Mouse (Mus musculus): ENCODE results near the gene Fam126a. TPM values are rescaled to one million over a fixed set of nuclear protein-coding genes. Genes with fewer than 3 reads are reported as not detected.
A peak's percentile ranks its signal among the peaks of the same experiment; 100 is the strongest.

Gene Fam126a
- polyA plus RNA-seq (2012; rRNA removed) = 20.8 and 21.9 TPM in 2 replicates

GRCm38 (mm10) chr5:24030579-24030969 lies at the start of gene Fam126a:
TSS of gene Fam126a (minus strand) at chr5:24030690.
- peak; percentile 90 to 93 for DNase-seq (ENCODE audit: extremely low spot score in 1 of 2, low spot score in 1 of 2)

DNA sequence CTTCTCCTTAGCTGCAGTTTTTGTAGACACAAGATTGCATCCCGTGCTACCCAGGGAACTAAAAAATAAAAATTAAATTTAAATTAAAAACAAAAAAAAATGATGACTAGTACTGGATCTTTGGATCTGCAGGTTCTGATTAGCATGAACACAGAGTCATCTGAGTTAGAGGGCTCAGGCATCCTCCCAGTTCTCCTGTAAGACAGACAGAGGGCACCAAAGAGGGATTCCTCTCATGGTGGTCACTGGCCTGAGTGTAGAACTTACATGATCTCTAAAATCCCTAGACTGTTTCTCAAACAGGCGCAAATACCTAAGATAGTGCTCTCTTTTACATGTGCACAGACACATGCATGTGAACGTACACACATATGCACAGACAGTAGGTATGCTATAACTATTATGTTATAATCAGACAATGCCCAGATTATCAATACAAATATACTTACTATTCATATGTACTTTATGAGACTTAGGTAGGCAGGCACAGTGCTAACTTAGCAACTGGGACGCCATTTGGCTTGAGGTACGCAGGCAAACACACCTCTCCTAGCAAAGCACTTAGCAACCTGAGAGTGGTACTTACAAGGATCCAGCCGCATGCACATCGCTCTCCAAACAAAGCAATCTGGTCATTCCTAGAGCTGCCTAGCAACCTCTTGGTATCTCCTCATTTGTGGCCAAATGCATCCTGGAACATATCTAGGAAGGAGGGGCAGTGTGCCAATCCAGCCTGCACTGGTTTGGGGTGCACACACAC lies 48.1 kb upstream of the Fam126a start:
- no peak for DNase-seq (ENCODE audit: extremely low spot score in 1 of 2, low spot score in 1 of 2)

- DNase-seq (ENCODE audit: extremely low spot score in 1 of 2, low spot score in 1 of 2) = no peak
Measured at GRCm38 (mm10) chr5:24077739-24078306, 47.3 kb upstream of the Fam126a start.

DNA sequence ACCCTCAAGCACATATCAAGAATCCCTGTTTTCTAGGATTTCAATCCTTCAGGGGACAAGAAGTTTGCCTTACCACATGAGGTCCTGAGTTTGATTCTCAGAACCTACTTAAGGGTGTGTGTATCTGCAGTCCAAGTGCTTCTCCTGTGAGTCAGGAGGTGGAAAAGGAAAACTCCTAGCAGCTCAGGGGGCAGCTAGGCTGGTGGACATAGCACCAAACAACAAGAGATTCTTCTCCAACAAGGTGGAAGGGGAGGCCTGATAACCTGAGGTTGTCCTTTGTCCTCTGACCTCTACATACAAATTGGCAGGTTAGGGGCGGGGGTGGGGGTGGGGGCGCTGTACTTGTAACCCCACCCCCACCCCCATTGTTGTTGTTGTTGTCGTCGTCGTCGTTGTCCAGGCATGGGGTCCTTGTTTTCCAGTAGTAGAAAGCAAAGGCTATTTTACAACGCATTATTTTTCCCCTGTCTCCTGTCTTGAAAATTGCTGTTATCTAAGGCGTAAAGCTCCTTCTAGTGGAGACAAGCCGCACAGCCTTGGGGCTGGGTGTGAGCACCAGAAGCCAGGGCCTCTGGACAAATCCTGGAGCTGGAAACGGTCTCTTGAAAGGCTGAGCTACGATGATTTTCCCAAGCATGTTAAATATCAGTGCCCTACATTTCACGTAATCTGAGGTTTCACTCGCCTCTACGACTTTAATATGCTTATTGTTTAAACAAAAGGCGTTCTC lies 46.7 kb upstream of the Fam126a start:
- DNase-seq (ENCODE audit: extremely low spot score in 1 of 2, low spot score in 1 of 2) = peak; percentile 52 to 79

GRCm38 (mm10) chr5:24072031-24072430 lies 41.5 kb upstream of the Fam126a start:
- no peak for DNase-seq (ENCODE audit: extremely low spot score in 1 of 2, low spot score in 1 of 2)

- DNase-seq (ENCODE audit: extremely low spot score in 1 of 2, low spot score in 1 of 2) = no peak
Measured at GRCm38 (mm10) chr5:24068955-24069354, 38.5 kb upstream of the Fam126a start.

DNA sequence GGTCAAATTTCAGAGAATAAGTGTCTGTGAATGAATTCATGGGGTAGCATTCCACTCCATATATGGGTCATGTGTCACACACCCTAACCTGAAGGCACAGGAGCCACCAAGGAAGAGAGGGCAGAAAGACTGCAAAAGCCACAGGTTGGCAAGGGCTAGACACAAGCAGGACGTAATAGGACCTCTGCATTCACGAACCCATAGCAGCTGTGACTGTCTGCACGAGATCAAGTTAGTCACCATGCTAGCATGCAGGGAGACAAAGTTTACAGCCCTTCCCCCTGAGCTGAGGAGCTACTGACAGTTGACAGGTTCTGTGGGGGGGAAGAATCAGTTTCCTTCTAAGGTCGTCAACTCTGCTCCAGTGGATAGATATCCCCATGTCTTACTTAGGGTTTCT lies 33.1 kb upstream of the Fam126a start:
- DNase-seq (ENCODE audit: extremely low spot score in 1 of 2, low spot score in 1 of 2) = no peak

DNA sequence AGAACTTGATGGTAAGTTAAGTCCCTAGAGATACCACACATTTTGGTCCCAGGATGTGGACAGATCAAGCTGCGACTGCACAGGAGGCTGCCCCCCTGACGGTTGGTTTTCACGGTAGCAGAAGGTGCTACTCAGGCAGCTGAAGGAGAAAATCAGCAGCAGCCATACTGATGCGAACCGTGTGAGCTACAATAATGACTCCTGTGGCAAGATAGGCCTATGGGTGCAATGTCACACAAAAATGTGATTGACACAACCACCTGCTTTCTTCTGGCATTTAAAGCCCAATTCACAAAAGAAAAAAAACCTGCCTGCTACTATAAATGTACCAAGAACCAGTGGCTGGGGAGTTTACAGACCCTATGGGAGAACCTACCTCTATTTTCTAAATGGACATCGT lies 32.5 kb upstream of the Fam126a start:
- DNase-seq (ENCODE audit: extremely low spot score in 1 of 2, low spot score in 1 of 2) = no peak

DNA sequence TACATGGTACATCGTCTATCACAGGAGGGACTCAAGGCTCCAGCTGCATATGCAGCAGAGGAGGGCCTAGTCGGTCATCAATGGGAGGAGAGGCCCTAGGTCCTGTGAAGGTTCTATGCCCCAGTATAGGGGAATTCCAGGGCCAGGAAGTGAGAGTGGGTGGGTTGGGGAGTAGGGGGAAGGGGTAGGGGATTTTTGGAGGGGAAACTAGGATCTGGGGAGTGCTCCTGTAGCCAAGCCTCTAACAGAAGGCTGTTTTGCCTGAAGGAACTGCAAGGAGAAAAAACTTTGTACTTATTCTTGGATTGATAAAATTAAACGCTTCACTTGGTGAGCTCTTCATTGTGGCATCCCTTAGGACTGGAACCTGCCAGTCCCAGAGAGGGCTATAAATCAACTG lies 30.5 kb upstream of the Fam126a start:
- no peak for DNase-seq (ENCODE audit: extremely low spot score in 1 of 2, low spot score in 1 of 2)

GRCm38 (mm10) chr5:24057592-24057991 lies 27.1 kb upstream of the Fam126a start:
- no peak for DNase-seq (ENCODE audit: extremely low spot score in 1 of 2, low spot score in 1 of 2)

DNA sequence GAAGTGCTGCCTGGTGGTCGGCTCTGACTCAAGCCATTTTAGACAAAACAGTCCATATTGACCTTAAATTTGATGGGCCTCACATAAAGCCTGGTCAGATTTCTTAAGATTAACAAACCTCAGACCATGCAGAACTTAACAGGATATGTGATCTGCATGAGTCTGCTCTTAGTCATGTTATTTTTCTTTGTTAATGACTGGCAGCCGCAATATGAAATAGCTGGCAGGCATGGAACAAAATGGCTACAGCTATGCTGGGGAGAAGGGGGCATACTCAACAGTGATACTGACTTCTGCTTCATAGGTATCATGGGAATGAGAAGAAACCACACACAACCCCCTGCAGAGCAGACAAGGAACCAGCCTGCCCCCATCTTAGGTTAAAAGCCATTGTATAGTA lies 26.4 kb upstream of the Fam126a start:
- DNase-seq (ENCODE audit: extremely low spot score in 1 of 2, low spot score in 1 of 2) = no peak

DNA sequence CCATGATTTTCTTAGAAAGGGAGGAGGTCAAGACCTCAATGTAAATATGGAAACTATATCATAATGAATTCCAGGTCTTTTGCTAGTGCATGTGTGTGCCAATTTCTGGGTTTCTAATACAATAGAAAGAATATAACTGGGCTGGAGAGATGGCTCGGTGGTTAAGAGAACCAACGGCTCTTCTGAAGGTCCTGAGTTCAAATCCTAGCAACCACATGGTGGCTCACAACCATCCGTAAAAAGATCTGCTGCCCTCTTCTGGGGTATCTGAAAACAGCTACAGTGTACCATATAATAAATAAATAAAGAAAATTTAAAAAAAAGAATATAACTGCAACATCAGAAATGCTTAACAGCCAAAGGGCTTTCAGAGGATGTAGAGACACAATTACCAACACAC lies 23.9 kb upstream of the Fam126a start:
- DNase-seq (ENCODE audit: extremely low spot score in 1 of 2, low spot score in 1 of 2) = no peak

DNA sequence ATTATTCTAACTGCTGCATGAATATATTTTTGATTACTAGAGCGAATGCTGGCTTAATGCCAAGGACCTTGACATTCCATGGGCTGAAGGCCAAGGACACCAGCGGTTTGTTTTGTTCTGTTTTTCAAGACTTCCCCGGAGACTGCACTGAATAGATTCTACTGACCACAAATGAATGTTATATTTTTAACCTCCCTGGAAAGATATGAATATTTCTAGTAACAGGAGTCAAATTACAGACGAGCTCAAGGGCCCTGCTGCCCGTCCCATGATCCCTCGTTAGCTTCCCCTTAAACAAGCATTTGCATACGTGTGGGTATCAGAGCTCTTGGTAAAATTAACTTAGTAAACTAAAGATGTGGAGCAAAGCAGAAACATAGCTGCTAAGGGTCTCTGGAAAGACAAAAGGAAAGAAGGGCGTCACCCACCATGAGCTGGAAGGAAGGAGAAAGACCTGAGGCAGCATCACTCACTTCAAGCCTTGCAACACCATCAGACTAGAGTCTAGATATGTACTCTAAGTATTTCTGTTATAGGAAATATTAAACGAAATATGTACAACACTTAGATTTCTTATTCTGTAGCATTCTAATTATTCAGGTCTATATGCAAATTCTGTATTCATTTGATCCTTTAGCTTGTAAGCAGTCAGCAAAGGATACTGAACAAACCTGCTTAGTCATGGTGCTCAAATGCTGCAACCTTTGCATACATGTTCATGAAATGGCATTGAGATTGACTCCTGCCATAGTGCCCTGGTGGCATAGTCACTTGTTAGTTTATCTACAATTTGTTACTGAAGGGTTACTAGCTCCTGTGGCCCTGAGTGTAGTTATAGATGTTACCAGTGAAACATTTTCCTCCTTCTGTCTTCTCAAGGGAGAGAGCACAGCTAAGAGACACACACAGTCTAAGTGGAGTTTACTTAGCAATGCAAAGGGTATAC lies 23.0 kb upstream of the Fam126a start:
- DNase-seq (ENCODE audit: extremely low spot score in 1 of 2, low spot score in 1 of 2) = no peak

DNA sequence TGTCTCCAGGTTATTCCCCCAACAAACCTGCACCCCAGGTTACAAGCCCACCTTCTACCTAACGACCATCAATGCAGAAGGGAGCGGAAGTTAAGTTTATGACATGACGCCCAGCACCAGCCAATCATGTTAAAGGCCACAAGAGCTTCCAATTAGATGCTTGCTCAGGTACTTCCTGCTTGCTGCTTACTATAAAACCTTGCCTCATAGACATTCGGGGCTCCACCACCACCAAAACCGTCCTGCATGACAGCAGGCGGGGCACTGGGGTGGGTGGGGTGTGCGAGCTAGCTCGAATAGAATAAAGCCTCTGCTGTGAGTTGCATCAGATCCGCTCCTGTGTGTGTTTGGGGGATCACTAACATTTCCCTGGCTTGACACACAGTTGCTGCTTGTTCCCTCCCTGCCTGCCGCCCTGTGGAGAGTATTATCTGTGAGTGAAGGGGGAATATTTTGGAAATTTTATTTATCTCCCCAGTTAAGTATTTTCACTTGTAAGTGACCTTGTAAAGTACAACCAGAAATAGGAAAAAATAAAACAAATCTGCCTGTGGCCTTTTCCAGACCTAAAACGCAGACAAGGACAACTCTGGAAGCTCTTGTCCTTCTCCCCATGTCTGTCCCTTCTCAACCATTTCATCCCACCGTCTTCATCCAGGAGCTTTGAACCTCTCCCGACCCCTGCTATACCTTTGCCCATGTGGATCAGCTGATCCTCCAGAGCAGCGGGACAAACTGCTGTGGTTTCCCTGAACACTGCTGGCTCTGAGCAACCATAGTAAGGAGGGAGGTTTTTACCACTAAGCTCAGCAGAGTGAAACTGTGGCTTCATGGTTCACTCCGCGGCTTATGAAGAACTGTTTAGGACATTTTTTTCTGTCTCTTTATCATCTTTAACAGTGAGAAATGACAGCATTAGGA lies 21.5 kb upstream of the Fam126a start:
- DNase-seq (ENCODE audit: extremely low spot score in 1 of 2, low spot score in 1 of 2) = no peak

- DNase-seq (ENCODE audit: extremely low spot score in 1 of 2, low spot score in 1 of 2) = peak in 1 of 2 experiments; percentile 4
Measured at GRCm38 (mm10) chr5:24047821-24048220, 17.3 kb upstream of the Fam126a start.

DNA sequence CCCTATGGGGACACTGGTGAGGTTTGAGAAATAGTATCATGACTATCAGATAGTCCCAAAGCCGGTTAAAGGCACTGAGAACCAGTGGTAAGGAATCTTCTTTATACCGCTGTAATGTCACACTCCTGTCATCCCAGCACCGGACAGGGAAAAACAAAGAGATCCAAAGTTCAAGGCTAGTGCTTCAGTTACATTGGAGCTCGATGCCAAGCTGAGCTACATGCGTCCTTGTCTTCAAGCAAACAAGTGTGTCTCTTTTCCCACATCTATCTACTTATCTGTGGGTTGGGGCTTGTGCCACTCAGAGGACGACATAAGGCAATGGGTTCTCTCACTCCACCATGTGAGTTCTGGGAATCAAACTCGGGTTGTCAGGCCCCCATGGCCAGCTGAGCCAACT lies 16.5 kb upstream of the Fam126a start:
- DNase-seq (ENCODE audit: extremely low spot score in 1 of 2, low spot score in 1 of 2) = no peak

GRCm38 (mm10) chr5:24045998-24046631 lies 15.6 kb upstream of the Fam126a start:
- peak; percentile 28 to 82 for DNase-seq (ENCODE audit: extremely low spot score in 1 of 2, low spot score in 1 of 2)

GRCm38 (mm10) chr5:24044387-24044786 lies 13.9 kb upstream of the Fam126a start:
- no peak for DNase-seq (ENCODE audit: extremely low spot score in 1 of 2, low spot score in 1 of 2)

DNA sequence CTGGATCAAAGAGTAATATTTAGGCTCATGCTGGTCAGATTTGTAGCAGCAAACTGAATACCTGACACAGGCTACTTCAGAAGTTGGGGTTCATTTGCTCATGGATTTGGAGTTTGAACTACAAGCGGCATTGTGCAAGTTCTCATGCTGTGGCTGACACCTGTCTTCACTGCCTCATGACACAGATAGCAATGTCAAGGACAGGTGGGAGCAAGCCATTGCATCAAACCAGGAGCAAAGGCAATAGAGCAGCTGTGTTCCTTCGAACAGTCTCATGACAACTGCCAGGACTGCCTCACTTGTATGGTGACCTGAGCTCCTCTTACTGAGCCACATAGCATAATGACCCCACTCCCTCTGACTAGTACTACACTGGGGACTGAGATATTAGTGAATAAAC lies 12.9 kb upstream of the Fam126a start:
- no peak for DNase-seq (ENCODE audit: extremely low spot score in 1 of 2, low spot score in 1 of 2)

Measured in frontal cortex, adult 2 months (tissue).